Mouse (Mus musculus) liver, embryonic 14 days (tissue): ENCODE data around the gene Bace2. TPM values are rescaled to one million over a fixed set of nuclear protein-coding genes. Genes with fewer than 3 reads are reported as not detected.

Experiments
- polyA plus RNA-seq: library from polyadenylated mRNA; depleted of rRNA; stranded (reverse); fragments of >200 nt; gene quantifications from 2 replicates; pipeline ENCODE4 v1.2.3, GENCODE M21; 2012; rRNA removed

The Bace2 gene
- polyA plus RNA-seq = 0.35 and 0.54 TPM in 2 replicates

DNA sequence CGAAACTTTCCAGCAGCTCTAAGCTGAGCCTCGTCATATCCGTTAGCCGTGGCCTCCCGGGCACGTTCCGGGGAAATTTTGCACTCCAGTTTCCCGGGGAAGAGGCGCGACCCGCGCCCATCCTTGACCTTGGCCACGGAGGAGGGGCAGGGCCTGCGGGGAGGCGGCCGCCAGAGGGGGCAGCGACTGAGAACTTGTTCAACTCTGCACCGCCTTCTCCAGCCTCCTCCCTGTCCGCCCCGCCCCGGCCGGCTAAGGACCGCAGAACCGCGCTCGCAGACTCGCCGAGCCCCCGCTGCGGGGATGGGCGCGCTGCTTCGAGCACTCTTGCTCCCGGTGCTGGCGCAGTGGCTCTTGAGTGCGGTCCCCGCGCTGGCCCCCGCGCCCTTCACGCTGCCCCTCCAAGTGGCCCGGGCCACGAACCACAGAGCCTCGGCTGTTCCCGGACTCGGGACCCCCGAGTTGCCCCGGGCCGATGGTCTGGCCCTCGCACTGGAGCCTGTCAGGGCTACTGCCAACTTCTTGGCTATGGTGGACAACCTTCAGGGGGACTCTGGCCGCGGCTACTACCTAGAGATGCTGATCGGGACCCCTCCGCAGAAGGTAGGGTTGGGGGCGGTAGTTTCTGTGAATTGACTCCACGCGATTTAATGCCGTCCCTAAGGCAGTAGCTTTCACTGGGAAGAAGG lies at the start of gene Bace2:
Gene Bace2, plus strand, starts transcription at position 244 of the 689 bp plus-strand sequence.

DNA sequence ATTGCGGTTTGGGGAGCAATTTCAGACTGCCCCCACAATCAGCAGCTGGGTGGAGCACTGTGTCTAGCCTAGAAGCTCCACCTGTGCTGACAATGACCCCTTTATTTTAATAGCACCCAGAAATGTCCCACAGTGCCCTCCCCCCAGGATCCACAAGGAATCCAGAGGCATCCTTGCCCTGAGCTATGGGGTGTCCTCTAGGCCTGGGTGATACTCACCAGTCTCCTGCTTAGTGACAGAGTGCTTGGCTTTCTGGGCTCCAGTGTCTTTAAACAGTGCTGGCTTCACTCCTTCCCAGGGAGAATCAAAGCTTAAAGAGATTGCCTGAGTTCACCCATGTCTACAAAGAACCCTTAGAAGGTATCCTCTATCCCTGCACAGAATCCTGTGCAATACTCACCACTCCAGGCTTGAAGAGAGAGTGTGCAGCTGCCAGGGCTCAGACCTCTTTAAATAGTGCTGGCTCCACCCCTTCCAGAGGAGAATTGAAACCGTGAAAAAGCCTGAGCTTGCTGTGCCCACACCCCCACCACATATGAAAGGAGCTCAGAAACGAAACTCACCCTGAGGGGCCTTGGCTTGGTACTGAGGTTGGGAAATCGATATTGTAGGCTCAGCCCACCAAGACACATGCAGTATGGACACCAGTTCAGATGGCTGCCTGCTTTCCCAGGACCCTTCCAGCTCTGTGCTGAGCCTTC lies 106.1 kb downstream of the Bace2 start, which contains the start of gene Mx1:
Gene Mx1, minus strand, starts transcription at position 427 of the 701 bp plus-strand sequence.

Other genes with a start within 250 kb of the Bace2 start
- gene Dscam, start 186.0 kb upstream of the Bace2 start, polyA plus RNA-seq = not detected in 2 replicates
- gene Mx1, start 106.2 kb downstream of the Bace2 start, polyA plus RNA-seq = 0.46 and 0.71 TPM in 2 replicates
- 0.03 TPM in 1 of 2 replicates, not detected in the other for gene Fam3b, start 158.1 kb downstream of the Bace2 start, polyA plus RNA-seq